Mouse (Mus musculus) B cell, adult 2 months (primary cell): ENCODE results near the gene Lrpap1.
A peak's percentile ranks its signal among the peaks of the same experiment; 100 is the strongest.

Source experiments
- DNase-seq, 2 experiments: peaks; one replicate each; pipeline ENCODE4 v3.0.0; 2022

The Lrpap1 gene

DNA sequence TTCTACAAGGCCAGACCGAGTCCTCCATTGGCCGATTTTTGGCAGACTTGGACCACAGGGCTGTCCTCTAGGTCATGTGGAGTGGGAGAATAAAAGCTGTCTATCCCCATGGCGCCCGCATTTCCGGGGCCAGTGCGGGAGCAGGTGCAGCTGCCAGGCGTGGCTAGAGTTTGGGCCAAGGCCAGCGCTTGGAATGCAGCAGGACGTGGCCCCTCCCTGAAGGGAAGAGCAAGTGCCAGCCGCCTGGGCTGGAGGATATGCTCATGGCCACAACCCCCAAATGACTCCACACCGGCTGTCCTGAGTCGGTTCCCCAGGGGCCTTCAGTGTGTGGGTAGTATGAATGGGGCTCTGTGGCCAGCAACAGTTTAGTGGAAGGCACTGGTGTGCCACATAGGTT lies 50.5 kb downstream of the Lrpap1 start:
- DNase-seq, result no peak

- no peak for DNase-seq
Observed at GRCm38 (mm10) chr5:35054628-35055027, 50.9 kb downstream of the Lrpap1 start.

GRCm38 (mm10) chr5:35050541-35050940 lies 55.0 kb downstream of the Lrpap1 start:
- DNase-seq, result no peak

GRCm38 (mm10) chr5:35043110-35043451 lies 62.5 kb downstream of the Lrpap1 start:
- peak; percentile 76 to 80 for DNase-seq

- DNase-seq, result peak; percentile 20 to 27
Observed at GRCm38 (mm10) chr5:35042431-35043109, 63.0 kb downstream of the Lrpap1 start.
